19 mouse cellular contexts compared by ENCODE assay signal in the genomic region with DNA sequence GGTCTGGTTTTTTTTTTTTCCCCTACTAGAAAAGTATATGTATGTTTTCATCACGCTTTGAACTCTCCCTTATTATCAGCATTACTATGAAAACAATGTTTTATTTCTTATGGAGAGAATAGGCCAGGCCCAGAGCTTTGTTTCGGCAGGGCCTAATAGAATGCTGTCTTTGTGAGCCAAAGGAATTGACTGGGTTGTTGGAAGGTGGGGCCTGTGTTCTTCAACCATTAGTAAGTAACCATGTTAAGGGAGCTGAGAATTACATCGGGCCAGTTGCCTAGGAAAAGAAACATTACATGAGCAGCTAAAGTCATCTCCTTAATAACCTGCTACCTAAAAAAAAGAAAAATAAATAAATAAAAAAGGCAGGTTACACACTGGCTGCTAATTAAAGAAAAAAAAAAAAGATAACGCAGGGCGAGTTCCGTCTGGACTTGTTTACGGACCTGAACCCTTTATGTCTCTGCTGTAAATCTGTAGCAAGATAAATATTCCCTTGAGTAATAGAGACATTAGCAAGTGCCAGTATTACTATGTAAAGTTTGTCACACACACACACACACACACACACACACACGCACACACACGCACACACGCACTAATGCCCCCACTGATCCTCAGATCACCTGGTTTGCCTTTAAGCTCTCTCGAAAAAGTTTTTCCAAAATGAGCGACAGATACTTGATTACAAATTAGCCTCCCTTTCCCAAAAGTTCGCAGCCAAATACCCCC. TPM values are rescaled to one million over a fixed set of nuclear protein-coding genes. Genes with fewer than 3 reads are reported as not detected.
DNase-seq lines count a peak whose midpoint lies in the region; ATAC-seq lines count a peak whose summit lies in the region.
"Had no signal": no experiment of that assay in that cellular context is flagged by ENCODE, and none has a peak within 500 bp of the region (broad histone marks: within the 10 kb centered on the region; RNA-seq: fewer than 3 reads in every experiment).

No protein-coding gene starts in this region.

- no peak overlapping the region for H3K27ac ChIP-seq in heart, embryonic 13.5 days (replicated peaks)
- H3K27ac ChIP-seq in lung, embryonic 15.5 days = peak overlapping the region; percentile 87
- H3K27ac ChIP-seq in liver, embryonic 13.5 days = peak overlapping the region; percentile 66
- H3K27ac ChIP-seq in hindbrain, embryonic 14.5 days = no peak overlapping the region
- H3K27ac ChIP-seq: hindbrain, embryonic 10.5 days; midbrain, embryonic 10.5 days had no signal

- no peaks in the 10 kb centered on the region for H3K27me3 ChIP-seq in heart, embryonic 13.5 days (replicated peaks)
- H3K27me3 ChIP-seq in lung, embryonic 15.5 days = no peaks in the 10 kb centered on the region
- H3K27me3 ChIP-seq in liver, embryonic 13.5 days = no peaks in the 10 kb centered on the region
- H3K27me3 ChIP-seq in hindbrain, embryonic 14.5 days (ENCODE audit: control insufficient read depth, insufficient read depth, low read length) = no peaks in the 10 kb centered on the region

- no peaks in the 10 kb centered on the region for H3K9me3 ChIP-seq in heart, embryonic 13.5 days
- H3K9me3 ChIP-seq in lung, embryonic 15.5 days = no peaks in the 10 kb centered on the region
- H3K9me3 ChIP-seq in liver, embryonic 13.5 days (replicated peaks) = no peaks in the 10 kb centered on the region
- H3K9me3 ChIP-seq in hindbrain, embryonic 14.5 days (ENCODE audit: control insufficient read depth, low read length) = no peaks in the 10 kb centered on the region
- H3K9me3 ChIP-seq: hindbrain, embryonic 10.5 days; midbrain, embryonic 10.5 days had no signal

- intact Hi-C loops in heart, postnatal 25 days (cut with DNase I) = no loop called here

- ATAC-seq in heart, embryonic 13.5 days (ENCODE audit: extremely low read depth, insufficient number of reproducible peaks, low FRiP score, low TSS enrichment) = no peak
- ATAC-seq in lung, embryonic 15.5 days (ENCODE audit: borderline replicate concordance, extremely low read depth, low FRiP score, low TSS enrichment) = no peak
- ATAC-seq in liver, embryonic 13.5 days (ENCODE audit: low read depth) = no peak
- ATAC-seq in hindbrain, embryonic 14.5 days (ENCODE audit: low FRiP score) = no peak
- ATAC-seq: forebrain, postnatal 0 days had no signal

- no peak overlapping the region for H3K4me3 ChIP-seq in heart, embryonic 13.5 days
- H3K4me3 ChIP-seq in lung, embryonic 15.5 days = no peak overlapping the region
- H3K4me3 ChIP-seq in liver, embryonic 13.5 days (replicated peaks) = no peak overlapping the region
- H3K4me3 ChIP-seq in hindbrain, embryonic 14.5 days (replicated peaks; ENCODE audit: low read length) = no peak overlapping the region
- H3K4me3 ChIP-seq: erythroblast, embryonic 14.5 days; hindbrain, embryonic 10.5 days; midbrain, embryonic 10.5 days; myocyte had no signal

- peaks cover 28% of the 10 kb centered on the region for H3K4me1 ChIP-seq in heart, embryonic 13.5 days
- peaks cover 15% of the 10 kb centered on the region; the same call in 1 of the 2 replicates for H3K4me1 ChIP-seq in lung, embryonic 15.5 days
- peaks cover 9% of the 10 kb centered on the region; the same call in 1 of the 2 replicates for H3K4me1 ChIP-seq in liver, embryonic 13.5 days (replicated peaks)
- no peaks in the 10 kb centered on the region for H3K4me1 ChIP-seq in hindbrain, embryonic 14.5 days (replicated peaks; ENCODE audit: control insufficient read depth, insufficient read depth, low read length)
- H3K4me1 ChIP-seq: hindbrain, embryonic 10.5 days had no signal

- WGBS in heart, embryonic 13.5 days = 63% methylated on average over 13 of the region's 13 CpGs
- 50% methylated on average over 13 of the region's 13 CpGs for WGBS in lung, embryonic 15.5 days
- 71% methylated on average over 13 of the region's 13 CpGs for WGBS in liver, embryonic 13.5 days (ENCODE audit: insufficient replicate concordance)
- WGBS in hindbrain, embryonic 14.5 days = 73% methylated on average over 13 of the region's 13 CpGs

- peak overlapping the region; percentile 30; the same call in 1 of the 2 replicates for H3K9ac ChIP-seq in heart, embryonic 13.5 days
- no peak overlapping the region for H3K9ac ChIP-seq in lung, embryonic 15.5 days
- no peak overlapping the region for H3K9ac ChIP-seq in liver, embryonic 13.5 days
- H3K9ac ChIP-seq in hindbrain, embryonic 14.5 days = no peak overlapping the region
- H3K9ac ChIP-seq: forebrain, postnatal 0 days had no signal

- DNase-seq in heart, postnatal 25 days (ENCODE audit: low spot score) = no peak
- no peak for DNase-seq in lung, postnatal 36 days
- no peak for DNase-seq in liver, embryonic 13.5 days
- no peak for DNase-seq in spleen, adult 12 weeks (ENCODE audit: low spot score)
- no peak for DNase-seq in hindbrain, embryonic 14.5 days (ENCODE audit: low spot score)
- DNase-seq: adrenal gland, postnatal 14 days; cerebellum, adult 9-11 months; embryo, embryonic 11 days; forebrain, postnatal 0 days; gastrocnemius, postnatal 10 days; kidney, adult 18-20 months; thymus, postnatal 4 days had no signal

- H3K36me3 ChIP-seq in heart, embryonic 13.5 days = peaks cover 56% of the 10 kb centered on the region
- H3K36me3 ChIP-seq in lung, embryonic 15.5 days = peaks cover 25% of the 10 kb centered on the region; the same call in 1 of the 2 replicates
- peaks cover 4% of the 10 kb centered on the region; the same call in 1 of the 2 replicates for H3K36me3 ChIP-seq in liver, embryonic 13.5 days
- 0 out of 2 replicates have a peak, but pooled peaks cover 10% of the 10 kb centered on the region for H3K36me3 ChIP-seq in hindbrain, embryonic 14.5 days (replicated peaks; ENCODE audit: control insufficient read depth, insufficient read depth)
- H3K36me3 ChIP-seq: G1E had no signal

- H3K4me2 ChIP-seq in heart, embryonic 13.5 days = peak overlapping the region; percentile 48; the same call in 1 of the 2 replicates
- H3K4me2 ChIP-seq in lung, embryonic 15.5 days = peak overlapping the region; percentile 41; the same call in 1 of the 2 replicates
- H3K4me2 ChIP-seq in liver, embryonic 13.5 days = peak overlapping the region; percentile 29; the same call in 1 of the 2 replicates
- no peak overlapping the region for H3K4me2 ChIP-seq in hindbrain, embryonic 14.5 days (replicated peaks)

RNA-seq across cellular contexts. Expression of gene Arid5b, which starts 47.7 kb away (rescaled TPM):
- polyA plus RNA-seq in heart, embryonic 13.5 days (2015; fragmentation: Nextera tagmentation; extraction: Ambion mirVana) = 17.9 and 19.6 TPM in 2 replicates
- 10 to 100 TPM; 22.5 to 28.3 TPM for total RNA-seq in heart, postnatal 25 days (2021)
- 36.7 and 39.1 TPM in 2 replicates for polyA plus RNA-seq in lung, embryonic 15.5 days (2015; fragmentation: Nextera tagmentation; extraction: Ambion mirVana)
- polyA plus RNA-seq in liver, embryonic 13.5 days (2015; fragmentation: Nextera tagmentation; extraction: Ambion mirVana) = 4.1 and 4.6 TPM in 2 replicates
- 17.4 and 21.0 TPM in 2 replicates for polyA plus RNA-seq in hindbrain, embryonic 14.5 days (2014; fragmentation: Nextera tagmentation; extraction: Ambion mirVana)
- polyA plus RNA-seq: G1E had no signal

Comparison
In these comparisons a context has a peak if more than half of its experiments do, and no peak if none do; other contexts are left out.
1. H3K27ac ChIP-seq: peak in lung, embryonic 15.5 days (single experiment) and liver, embryonic 13.5 days (single experiment); none in heart, embryonic 13.5 days (single experiment) and hindbrain, embryonic 14.5 days (single experiment).